Mouse (Mus musculus) heart, adult 8-10 months (tissue): ENCODE results near the gene Tspan10. TPM values are rescaled to one million over a fixed set of nuclear protein-coding genes. Genes with fewer than 3 reads are reported as not detected.

ENCODE experiments used
- DNase-seq: peaks from one replicate; pipeline ENCODE4 v3.0.0; 2022; ENCODE audit warnings: low spot score
- total RNA-seq, 4 experiments: library from RNA; stranded (reverse); gene quantifications; 2 replicates each; pipeline ENCODE4 v1.2.4; 2022

The Tspan10 gene
- total RNA-seq, 4 experiments from 2014 or later = 0.52 to 2.4 (median 1.4) TPM

- no peak for DNase-seq
Measured at GRCm38 (mm10) chr11:120454965-120455364, 12.5 kb downstream of the Tspan10 start.

GRCm38 (mm10) chr11:120455413-120455812, 13.0 kb downstream of the Tspan10 start:
- no peak for DNase-seq

GRCm38 (mm10) chr11:120457370-120457769, 14.9 kb downstream of the Tspan10 start:
- no peak for DNase-seq

- peak; percentile 81 for DNase-seq
Measured at GRCm38 (mm10) chr11:120457772-120458751, 15.6 kb downstream of the Tspan10 start, which contains the start of the genes Oxld1 and Ccdc137. Gene Oxld1, minus strand, starts transcription at chr11:120458068. Gene Ccdc137, plus strand, starts transcription at chr11:120458115.

- DNase-seq = no peak
Measured at GRCm38 (mm10) chr11:120458847-120459597, 16.6 kb downstream of the Tspan10 start.

- no peak for DNase-seq
Measured at GRCm38 (mm10) chr11:120463536-120463935, 21.1 kb downstream of the Tspan10 start.

DNA sequence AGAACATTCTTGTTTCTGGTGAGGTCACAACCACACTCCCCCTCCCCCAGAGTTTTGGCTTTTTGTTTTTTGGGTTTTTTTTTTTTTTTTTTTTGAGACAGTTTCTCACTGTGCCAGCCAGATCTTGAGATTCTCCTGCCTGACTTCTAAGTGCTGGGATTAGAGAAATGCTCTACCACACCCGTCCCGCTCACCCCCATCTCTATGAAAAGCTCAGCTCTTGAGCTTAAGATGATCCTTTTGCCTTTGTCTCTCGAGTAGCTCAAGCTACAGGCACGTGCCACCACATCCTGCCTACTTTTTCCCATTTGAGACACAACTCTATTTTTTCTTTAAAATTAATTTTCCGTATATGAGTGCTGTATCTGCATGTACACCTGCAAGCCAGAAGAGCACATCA, 21.9 kb downstream of the Tspan10 start:
- no peak for DNase-seq

- no peak for DNase-seq
Measured at GRCm38 (mm10) chr11:120465521-120465920, 23.1 kb downstream of the Tspan10 start.

- peak; percentile 93 for DNase-seq
Measured at GRCm38 (mm10) chr11:120467051-120467735, 24.7 kb downstream of the Tspan10 start, which contains the start of gene Arl16. Gene Arl16, minus strand, starts transcription at chr11:120467607.

- DNase-seq = no peak
Measured at GRCm38 (mm10) chr11:120467736-120468092, 25.3 kb downstream of the Tspan10 start.

DNA sequence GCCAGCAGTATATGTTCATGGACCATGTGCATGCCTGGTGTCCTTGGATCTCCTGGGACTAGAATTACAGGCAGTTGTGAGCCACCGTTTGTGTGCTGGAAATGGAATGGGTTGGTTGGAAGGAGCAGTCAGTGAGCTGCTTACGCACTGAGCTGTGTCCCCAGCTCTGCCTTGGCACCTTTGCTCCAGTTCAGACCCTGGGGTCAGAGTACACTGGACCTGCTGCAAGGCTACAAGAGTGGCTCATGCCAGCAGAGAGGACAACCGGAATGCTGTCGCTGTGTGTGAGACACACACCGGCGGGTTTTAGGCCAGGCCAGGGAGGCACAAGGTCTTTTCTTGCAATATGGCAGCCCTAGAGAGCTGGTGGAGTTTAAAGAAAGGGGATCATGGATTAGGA, 29.6 kb downstream of the Tspan10 start:
- no peak for DNase-seq

GRCm38 (mm10) chr11:120483448-120483934, 41.0 kb downstream of the Tspan10 start:
- DNase-seq = no peak

DNA sequence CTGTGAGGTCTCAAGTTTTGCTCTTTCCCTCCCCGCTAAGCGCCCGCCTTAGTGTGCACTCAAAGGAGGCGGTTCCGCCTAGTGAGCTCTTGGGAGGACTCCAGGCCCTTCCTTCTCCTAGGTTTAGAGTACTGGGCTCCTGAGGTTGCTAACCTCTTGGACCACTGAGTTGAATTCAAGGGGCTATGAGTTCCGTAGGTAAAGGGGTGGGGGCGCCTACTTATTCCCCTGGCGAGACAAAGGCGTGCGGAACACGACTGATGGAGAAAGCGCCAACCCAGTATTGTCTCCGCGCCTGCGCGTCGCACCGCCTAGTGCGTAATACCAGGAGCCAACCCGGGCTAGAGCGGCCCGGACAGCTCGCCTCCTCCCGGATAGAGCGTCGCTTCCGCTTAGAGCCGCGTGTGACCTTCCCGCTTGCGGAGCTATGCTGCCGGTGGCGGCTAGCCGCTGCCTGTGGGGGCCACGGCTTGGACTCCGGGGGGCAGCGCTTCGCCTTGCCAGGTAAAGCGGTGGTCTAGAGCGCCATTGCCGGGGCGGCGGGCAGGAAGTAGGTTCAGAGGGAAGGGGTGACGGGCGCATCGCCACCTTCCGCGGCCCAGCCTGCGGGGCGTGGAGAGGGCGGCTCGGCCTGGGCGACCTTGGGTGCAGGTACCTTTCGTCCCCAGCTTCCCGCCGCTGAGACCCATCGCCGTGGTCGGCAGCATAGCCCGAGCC, 42.0 kb downstream of the Tspan10 start, which contains the start of gene Mrpl12:
Gene Mrpl12, plus strand, starts transcription at position 349 of the 717 bp plus-strand sequence.
- peak; percentile 91 for DNase-seq

GRCm38 (mm10) chr11:120485251-120485650, 42.8 kb downstream of the Tspan10 start:
- no peak for DNase-seq

- DNase-seq = no peak
Measured at GRCm38 (mm10) chr11:120488516-120488915, 46.1 kb downstream of the Tspan10 start.

- peak; percentile 80 for DNase-seq
Measured at GRCm38 (mm10) chr11:120489054-120489761, 46.8 kb downstream of the Tspan10 start.

- no peak for DNase-seq
Measured at GRCm38 (mm10) chr11:120490291-120491046, 48.0 kb downstream of the Tspan10 start.

GRCm38 (mm10) chr11:120491317-120492023, 49.0 kb downstream of the Tspan10 start, which contains the start of gene Slc25a10:
Gene Slc25a10, plus strand, starts transcription at chr11:120491840.
- peak; percentile 90 for DNase-seq
